Mouse (Mus musculus): ENCODE results near the gene Ap1g2. TPM values are rescaled to one million over a fixed set of nuclear protein-coding genes. Genes with fewer than 3 reads are reported as not detected.
A peak's percentile ranks its signal among the peaks of the same experiment; 100 is the strongest.

Ap1g2 gene
- polyA plus RNA-seq, 1 experiment from 2014 or later, result 18.9 TPM

- DNase-seq (ENCODE audit: low spot score), result no peak
- H3K4me3 ChIP-seq, result peak overlapping the region; percentile 29; the same call in 1 of the 2 replicates
- no peaks in the 10 kb centered on the region for H3K9me3 ChIP-seq
- 50% methylated on average over 8 of the region's 8 CpGs for WGBS
- H3K4me1 ChIP-seq, result 0 out of 2 replicates have a peak, but pooled peaks cover 9% of the 10 kb centered on the region
- peaks cover 23% of the 10 kb centered on the region for H3K27me3 ChIP-seq (ENCODE audit: insufficient read depth, poor library complexity, severe bottlenecking)
- H3K36me3 ChIP-seq, result no peaks in the 10 kb centered on the region
- H3K27ac ChIP-seq, result no peak overlapping the region
These were observed 16.0 kb upstream of the Ap1g2 start for GRCm38 (mm10) chr14:55122359-55122758.

DNA sequence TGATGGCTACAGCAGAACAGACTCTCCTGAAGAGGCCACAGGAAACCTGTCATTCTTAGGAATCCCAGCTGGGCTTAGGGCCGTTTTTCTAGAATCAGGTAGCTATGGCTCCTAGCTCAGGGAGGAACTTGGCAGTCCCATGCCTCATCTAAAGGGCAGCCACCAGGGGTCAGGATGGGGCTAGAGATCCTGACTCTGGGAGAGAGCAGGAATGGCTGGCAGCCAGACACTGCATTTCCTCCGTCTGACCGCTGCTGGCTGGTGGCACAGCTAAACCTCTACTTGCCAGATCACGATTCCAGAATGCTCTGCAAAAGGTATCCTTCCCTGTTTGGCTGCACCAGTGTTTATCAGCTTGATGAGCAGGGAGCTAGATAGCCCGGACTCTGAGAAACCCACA, 15.6 kb upstream of the Ap1g2 start:
- DNase-seq (ENCODE audit: low spot score), result peak; percentile 92
- H3K4me1 ChIP-seq, result peaks cover 10% of the 10 kb centered on the region
- no peak overlapping the region for H3K27ac ChIP-seq
- H3K4me3 ChIP-seq, result peak overlapping the region; percentile 29; the same call in 1 of the 2 replicates
- no peaks in the 10 kb centered on the region for H3K9me3 ChIP-seq
- H3K36me3 ChIP-seq, result no peaks in the 10 kb centered on the region
- WGBS, result 5% methylated on average over 5 of the region's 5 CpGs
- H3K27me3 ChIP-seq (ENCODE audit: insufficient read depth, poor library complexity, severe bottlenecking), result peaks cover 27% of the 10 kb centered on the region

GRCm38 (mm10) chr14:55119421-55120134, 13.2 kb upstream of the Ap1g2 start:
- no peak overlapping the region for H3K4me3 ChIP-seq
- 71% methylated on average over 4 of the region's 4 CpGs for WGBS
- H3K27ac ChIP-seq, result no peak overlapping the region
- H3K4me1 ChIP-seq, result peaks cover 34% of the 10 kb centered on the region
- DNase-seq (ENCODE audit: low spot score), result no peak
- no peaks in the 10 kb centered on the region for H3K9me3 ChIP-seq
- H3K27me3 ChIP-seq (ENCODE audit: insufficient read depth, poor library complexity, severe bottlenecking), result peaks cover 50% of the 10 kb centered on the region
- no peaks in the 10 kb centered on the region for H3K36me3 ChIP-seq

DNA sequence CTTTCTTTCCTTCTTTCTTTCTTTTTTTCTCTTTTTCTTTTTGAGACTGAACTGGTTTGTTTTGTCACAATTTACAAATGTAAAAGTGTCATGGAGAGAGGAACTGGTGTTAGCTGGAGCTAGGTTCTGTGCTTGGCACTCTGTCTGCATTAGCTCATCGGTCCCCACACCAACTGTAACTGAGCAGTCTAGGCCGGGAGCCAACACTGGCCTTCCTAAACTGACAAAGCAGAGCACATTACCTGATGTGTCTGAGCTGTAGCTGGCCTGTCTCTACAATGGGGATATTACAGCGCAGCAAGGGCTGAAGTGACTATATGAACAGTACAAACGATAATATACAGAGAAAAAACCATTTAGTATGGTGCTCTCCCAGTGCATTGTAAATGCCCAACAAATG, 12.5 kb upstream of the Ap1g2 start:
- no peaks in the 10 kb centered on the region for H3K9me3 ChIP-seq

DNA sequence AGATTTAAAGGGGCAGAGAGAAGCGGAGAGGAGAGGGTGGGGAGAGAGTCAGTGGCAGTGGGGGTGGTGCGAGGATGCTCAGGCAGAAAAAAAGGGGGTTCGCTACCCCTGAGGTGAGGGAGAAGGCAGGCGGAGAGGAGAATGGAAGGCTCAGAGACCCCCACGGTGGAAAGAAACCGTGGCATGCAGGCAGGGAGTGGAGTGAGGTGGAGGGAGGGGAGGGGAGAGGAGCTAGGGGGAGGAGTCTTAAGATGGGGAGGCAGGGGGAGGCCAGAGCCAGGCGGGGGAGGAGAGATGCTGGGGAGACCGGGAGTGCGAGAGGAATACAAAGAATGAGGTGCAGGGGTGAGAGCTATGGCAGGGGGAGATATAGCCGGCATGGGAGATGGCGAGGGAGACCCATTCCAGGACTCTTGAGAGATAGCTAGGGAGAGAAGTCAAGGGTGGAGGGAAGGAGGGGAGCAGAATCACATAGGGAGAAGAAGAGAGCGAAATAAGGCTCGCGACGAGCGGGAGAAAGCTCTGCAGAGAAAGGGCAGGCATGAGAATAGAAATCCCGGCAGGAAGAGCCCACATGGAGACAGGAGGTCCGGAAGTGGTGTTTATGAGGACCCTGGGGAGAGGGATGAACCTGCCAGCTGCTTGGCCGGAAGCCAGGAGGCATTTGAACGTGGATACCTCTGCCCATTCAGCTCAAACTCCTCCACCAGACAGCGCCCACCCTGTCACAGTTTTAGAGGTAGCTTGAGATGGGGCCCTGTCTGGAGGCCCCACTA, 10.2 kb upstream of the Ap1g2 start, which contains the start of gene Jph4:
TSS of gene Jph4 (minus strand) at position 511 of the 776 bp plus-strand sequence.
- no peak for DNase-seq (ENCODE audit: low spot score)
- H3K27ac ChIP-seq, result no peak within 1 kb of the TSS
- H3K4me1 ChIP-seq, result peaks cover 35% of the 10 kb centered on the region
- peaks cover 68% of the 10 kb centered on the region for H3K27me3 ChIP-seq (ENCODE audit: insufficient read depth, poor library complexity, severe bottlenecking)
- peak within 1 kb of the TSS; percentile 75 for H3K4me3 ChIP-seq
- 4% methylated on average over 21 of the region's 21 CpGs for WGBS
- no peaks in the 10 kb centered on the region for H3K9me3 ChIP-seq
- no peaks in the 10 kb centered on the region for H3K36me3 ChIP-seq

More for the DNA sequence above, 12.5 kb upstream of the Ap1g2 start:
- 78% methylated on average over 4 of the region's 4 CpGs for WGBS
- Histone ChIP-seq H3K36me3 (no peaks in the 10 kb centered on the region), H3K27me3 (ENCODE audit: insufficient read depth, poor library complexity, severe bottlenecking) (peaks cover 58% of the 10 kb centered on the region), H3K27ac (no peak overlapping the region), H3K4me3 (no peak overlapping the region), H3K4me1 (peaks cover 41% of the 10 kb centered on the region)
- DNase-seq (ENCODE audit: low spot score), result no peak

DNA sequence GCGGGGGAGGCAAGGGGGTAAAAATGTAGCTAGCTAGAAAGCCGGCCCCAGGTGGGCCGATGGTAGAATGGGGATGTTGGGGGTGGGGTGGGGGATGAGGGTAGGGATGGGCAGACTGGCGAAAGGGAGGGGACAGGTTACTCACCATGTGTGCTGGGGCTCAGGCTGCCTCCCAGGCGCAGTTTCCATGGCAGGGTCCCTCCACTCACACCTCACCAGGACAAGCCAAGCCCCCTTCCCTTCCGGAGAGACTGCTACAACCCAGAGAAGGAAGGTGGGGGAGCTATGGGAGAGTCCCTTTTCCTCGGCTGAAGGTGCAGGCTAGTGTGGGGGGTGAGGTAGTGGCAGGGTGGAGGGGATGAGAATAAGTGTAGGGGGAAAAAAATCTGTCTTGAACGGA, 9.5 kb upstream of the Ap1g2 start:
- H3K27ac ChIP-seq, result 0 out of 2 replicates have a peak overlapping the region, but pooled peaks have one; percentile 76
- H3K4me1 ChIP-seq, result peaks cover 35% of the 10 kb centered on the region
- 2% methylated on average over 8 of the region's 8 CpGs for WGBS
- peak overlapping the region; percentile 75 for H3K4me3 ChIP-seq
- H3K36me3 ChIP-seq, result no peaks in the 10 kb centered on the region
- peaks cover 76% of the 10 kb centered on the region for H3K27me3 ChIP-seq (ENCODE audit: insufficient read depth, poor library complexity, severe bottlenecking)
- H3K9me3 ChIP-seq, result no peaks in the 10 kb centered on the region
- DNase-seq (ENCODE audit: low spot score), result no peak

GRCm38 (mm10) chr14:55114759-55115701, 8.6 kb upstream of the Ap1g2 start:
- Histone ChIP-seq H3K27me3 (ENCODE audit: insufficient read depth, poor library complexity, severe bottlenecking) (peaks cover 84% of the 10 kb centered on the region), H3K9me3 (no peaks in the 10 kb centered on the region), H3K27ac (peak overlapping the region; percentile 76), H3K4me1 (peaks cover 35% of the 10 kb centered on the region), H3K4me3 (peak overlapping the region; percentile 75), H3K36me3 (no peaks in the 10 kb centered on the region)
- 2% methylated on average over 74 of the region's 78 CpGs for WGBS
- DNase-seq (ENCODE audit: low spot score), result no peak

- WGBS, result 7% methylated on average over 26 of the region's 26 CpGs
- H3K36me3 ChIP-seq, result no peaks in the 10 kb centered on the region
- no peak overlapping the region for H3K27ac ChIP-seq
- no peak for DNase-seq (ENCODE audit: low spot score)
- H3K9me3 ChIP-seq, result no peaks in the 10 kb centered on the region
- H3K4me3 ChIP-seq, result peak overlapping the region; percentile 75
- peaks cover 40% of the 10 kb centered on the region for H3K4me1 ChIP-seq
- peaks cover 93% of the 10 kb centered on the region for H3K27me3 ChIP-seq (ENCODE audit: insufficient read depth, poor library complexity, severe bottlenecking)
These were observed 7.7 kb upstream of the Ap1g2 start for GRCm38 (mm10) chr14:55113975-55114645.

GRCm38 (mm10) chr14:55113351-55113974, 7.1 kb upstream of the Ap1g2 start:
- no peak for DNase-seq (ENCODE audit: low spot score)
- peaks cover 98% of the 10 kb centered on the region for H3K27me3 ChIP-seq (ENCODE audit: insufficient read depth, poor library complexity, severe bottlenecking)
- peak overlapping the region; percentile 75 for H3K4me3 ChIP-seq
- H3K36me3 ChIP-seq, result no peaks in the 10 kb centered on the region
- H3K27ac ChIP-seq, result no peak overlapping the region; the same call in 1 of the 2 replicates
- H3K4me1 ChIP-seq, result peaks cover 44% of the 10 kb centered on the region
- H3K9me3 ChIP-seq, result no peaks in the 10 kb centered on the region
- 59% methylated on average over 51 of the region's 51 CpGs for WGBS

DNA sequence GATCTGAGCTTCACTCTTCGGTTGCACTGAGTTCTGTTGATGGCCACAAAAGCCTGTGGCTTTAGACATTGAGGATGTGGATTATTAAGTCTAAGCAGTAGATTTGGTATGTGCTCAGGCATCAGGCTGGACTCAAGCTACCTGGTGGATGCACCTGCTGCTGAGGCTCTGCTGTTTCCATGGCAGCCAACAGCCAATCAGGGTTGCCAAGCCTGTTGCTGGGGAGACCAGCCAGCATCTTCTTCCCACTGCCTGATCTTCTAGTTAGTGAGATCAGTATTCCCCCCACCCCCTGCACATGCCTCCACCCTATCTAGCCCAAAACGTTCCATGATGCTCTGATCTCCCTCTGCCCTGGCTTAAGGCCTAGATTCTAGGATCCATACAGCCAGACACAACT, 5.3 kb upstream of the Ap1g2 start:
- no peak for DNase-seq (ENCODE audit: low spot score)
- no peak overlapping the region for H3K27ac ChIP-seq
- H3K27me3 ChIP-seq (ENCODE audit: insufficient read depth, poor library complexity, severe bottlenecking), result peaks cover 98% of the 10 kb centered on the region
- no peaks in the 10 kb centered on the region for H3K36me3 ChIP-seq
- WGBS, result 87% methylated on average over 2 of the region's 2 CpGs
- peaks cover 45% of the 10 kb centered on the region for H3K4me1 ChIP-seq
- no peaks in the 10 kb centered on the region for H3K9me3 ChIP-seq
- H3K4me3 ChIP-seq, result no peak overlapping the region

DNA sequence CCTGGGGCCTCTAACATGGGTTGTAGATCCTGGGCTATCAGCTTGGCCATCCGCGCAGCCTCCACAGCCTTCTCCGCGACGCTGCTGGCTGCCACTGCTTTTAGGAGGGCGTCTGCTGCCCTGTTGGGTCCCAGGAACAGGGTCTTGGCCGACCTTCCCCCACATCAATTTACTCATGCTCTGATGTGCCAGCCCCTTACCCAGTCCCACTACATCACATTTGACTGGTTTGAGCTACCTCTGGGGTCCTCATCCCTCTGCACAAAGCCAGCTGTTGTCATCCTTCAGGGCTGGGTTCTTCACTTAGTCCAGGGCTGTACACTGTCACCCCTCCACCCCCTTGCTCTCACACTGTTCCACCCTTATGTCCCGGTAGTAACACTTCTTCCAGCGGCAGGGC, 3.7 kb upstream of the Ap1g2 start:
- no peak overlapping the region for H3K27ac ChIP-seq
- H3K4me1 ChIP-seq, result peaks cover 41% of the 10 kb centered on the region
- H3K36me3 ChIP-seq, result no peaks in the 10 kb centered on the region
- 26% methylated on average over 9 of the region's 9 CpGs for WGBS
- DNase-seq (ENCODE audit: low spot score), result no peak
- H3K4me3 ChIP-seq, result no peak overlapping the region
- no peaks in the 10 kb centered on the region for H3K9me3 ChIP-seq
- H3K27me3 ChIP-seq (ENCODE audit: insufficient read depth, poor library complexity, severe bottlenecking), result peaks cover 81% of the 10 kb centered on the region
